9 mouse cellular contexts compared by ENCODE assay signal in genomic region chr7:96914031-96914430, GRCm38 (mm10). TPM values are rescaled to one million over a fixed set of nuclear protein-coding genes. Genes with fewer than 3 reads are reported as not detected.
A peak's percentile ranks its signal among the peaks of the same experiment; 100 is the strongest.
DNase-seq lines count a peak whose midpoint lies in the region; ATAC-seq and TF ChIP-seq lines count a peak whose summit lies in the region.
"Had no signal": no experiment of that assay in that cellular context is flagged by ENCODE, and none has a peak within 500 bp of the region (broad histone marks: within the 10 kb centered on the region; RNA-seq: fewer than 3 reads in every experiment).

No protein-coding gene starts in this region.

- ATAC-seq in liver, embryonic 13.5 days (ENCODE audit: low read depth): peak; percentile 53; the same call in 1 of the 2 replicates
- ATAC-seq in neural tube, embryonic 15.5 days (ENCODE audit: low FRiP score): peak; percentile 54; the same call in 1 of the 2 replicates

- TF ChIP-seq CTCF in heart, adult 2 months (IDR thresholded peaks at IDR 0.05): peak; percentile 93
- TF ChIP-seq CTCF in testis, adult 2 months (IDR thresholded peaks at IDR 0.05; ENCODE audit: control insufficient read depth, insufficient read depth, insufficient replicate concordance, low read depth, low read length): peak; percentile 96

- no peaks in the 10 kb centered on the region for H3K27me3 ChIP-seq in heart, adult 2 months (ENCODE audit: control insufficient read depth, insufficient read depth, low read length)
- 0 out of 2 replicates have a peak, but pooled peaks cover 3% of the 10 kb centered on the region for H3K27me3 ChIP-seq in liver, embryonic 13.5 days
- 0 out of 2 replicates have a peak, but pooled peaks cover 6% of the 10 kb centered on the region for H3K27me3 ChIP-seq in neural tube, embryonic 15.5 days (replicated peaks)
- no peaks in the 10 kb centered on the region for H3K27me3 ChIP-seq in testis, adult 2 months (ENCODE audit: control insufficient read depth, insufficient read depth, low read length)

- no peaks in the 10 kb centered on the region for H3K9me3 ChIP-seq in liver, embryonic 13.5 days (replicated peaks)
- H3K9me3 ChIP-seq in neural tube, embryonic 15.5 days (replicated peaks): no peaks in the 10 kb centered on the region
- H3K9me3 ChIP-seq: embryonic facial prominence, embryonic 15.5 days had no signal

- TF ChIP-seq POLR2A in heart, adult 2 months (IDR thresholded peaks at IDR 0.05; ENCODE audit: insufficient read depth, low read depth, low read length): no peak
- TF ChIP-seq POLR2A in testis, adult 2 months (IDR thresholded peaks at IDR 0.05; ENCODE audit: control insufficient read depth, low read depth, low read length): no peak

- H3K9ac ChIP-seq in heart, adult 2 months (ENCODE audit: low read depth, low read length): no peak overlapping the region
- no peak overlapping the region for H3K9ac ChIP-seq in liver, embryonic 13.5 days
- H3K9ac ChIP-seq in neural tube, embryonic 15.5 days (replicated peaks): no peak overlapping the region
- H3K9ac ChIP-seq: embryonic facial prominence, embryonic 15.5 days had no signal

- no peaks in the 10 kb centered on the region for H3K79me2 ChIP-seq in heart, adult 2 months (replicated peaks; ENCODE audit: control insufficient read depth, insufficient read depth, low read length)

- intact Hi-C loops in heart, adult 2 months (cut with DNase I): loop anchor here (1.0 to 10.0 kb wide), 2 partner anchors 395 to 1429 kb away; no protein-coding TSS in a partner anchor

- 3% methylated on average over 6 of the region's 6 CpGs for WGBS in heart, adult 2 months
- WGBS in liver, embryonic 13.5 days (ENCODE audit: insufficient replicate concordance): 8% methylated on average over 6 of the region's 6 CpGs
- 8% methylated on average over 6 of the region's 6 CpGs for WGBS in neural tube, embryonic 15.5 days

- H3K4me2 ChIP-seq in liver, embryonic 13.5 days: no peak overlapping the region
- no peak overlapping the region for H3K4me2 ChIP-seq in neural tube, embryonic 15.5 days
- H3K4me2 ChIP-seq: embryonic facial prominence, embryonic 15.5 days had no signal

- H3K4me3 ChIP-seq in heart, adult 2 months: no peak overlapping the region
- H3K4me3 ChIP-seq in liver, embryonic 13.5 days (replicated peaks): no peak overlapping the region
- H3K4me3 ChIP-seq in neural tube, embryonic 15.5 days (replicated peaks): no peak overlapping the region
- no peak overlapping the region for H3K4me3 ChIP-seq in testis, adult 2 months (ENCODE audit: control insufficient read depth, low read depth, low read length)
- H3K4me3 ChIP-seq: embryonic facial prominence, embryonic 15.5 days had no signal

- no peaks in the 10 kb centered on the region for H3K36me3 ChIP-seq in heart, adult 2 months (ENCODE audit: control insufficient read depth, insufficient read depth, low read length)
- H3K36me3 ChIP-seq in liver, embryonic 13.5 days: no peaks in the 10 kb centered on the region
- H3K36me3 ChIP-seq in neural tube, embryonic 15.5 days: no peaks in the 10 kb centered on the region
- no peaks in the 10 kb centered on the region for H3K36me3 ChIP-seq in testis, adult 2 months (ENCODE audit: control insufficient read depth, insufficient read depth, low read length)
- H3K36me3 ChIP-seq: embryonic facial prominence, embryonic 15.5 days had no signal

- peak; percentile 82 for DNase-seq in A20 (ENCODE audit: low read depth, low spot score)
- DNase-seq in adrenal gland, adult 8-10 months: peak; percentile 61
- peak; percentile 74 for DNase-seq in embryo, embryonic 11.5 days (ENCODE audit: low read depth, low spot score)
- peak; percentile 67 to 83 for DNase-seq in heart, adult 2 months
- peak; percentile 92 for DNase-seq in kidney, postnatal 10 days
- DNase-seq in liver, embryonic 13.5 days: peak; percentile 62

- 0 out of 2 replicates have a peak, but pooled peaks have one; percentile 28 for TF ChIP-seq EP300 in heart, adult 2 months (IDR thresholded peaks at IDR 0.05; ENCODE audit: insufficient read depth, low read depth, low read length)

- H3K4me1 ChIP-seq in heart, adult 2 months (ENCODE audit: control insufficient read depth, insufficient read depth, low read length): no peaks in the 10 kb centered on the region
- no peaks in the 10 kb centered on the region for H3K4me1 ChIP-seq in liver, embryonic 13.5 days (replicated peaks)
- peaks cover 3% of the 10 kb centered on the region; the same call in 1 of the 2 replicates for H3K4me1 ChIP-seq in neural tube, embryonic 15.5 days
- H3K4me1 ChIP-seq in testis, adult 2 months (ENCODE audit: control insufficient read depth, insufficient read depth, low read length): no peaks in the 10 kb centered on the region

- no peak overlapping the region for H3K27ac ChIP-seq in heart, adult 2 months
- no peak overlapping the region for H3K27ac ChIP-seq in liver, embryonic 13.5 days
- H3K27ac ChIP-seq in neural tube, embryonic 15.5 days (replicated peaks): no peak overlapping the region
- H3K27ac ChIP-seq in testis, adult 2 months (ENCODE audit: control insufficient read depth, insufficient read depth, low read depth, low read length): no peak overlapping the region
- H3K27ac ChIP-seq: embryonic facial prominence, embryonic 15.5 days had no signal

RNA-seq across cellular contexts. Expression of gene Nars2, which starts 37.3 kb away (rescaled TPM):
- total RNA-seq in adrenal gland, adult 8-10 months (2022): 10 to 100 TPM; 20.5 to 30.9 (median 24.3) TPM
- total RNA-seq in heart, adult 2 months (2021): 10 to 100 TPM; 17.5 to 18.9 TPM
- 4.1 and 9.1 TPM in 2 replicates for polyA plus RNA-seq in heart, adult 2 months (2012; rRNA removed)
- polyA plus RNA-seq in liver, embryonic 13.5 days (2015; fragmentation: Nextera tagmentation; extraction: Ambion mirVana): 18.7 and 18.9 TPM in 2 replicates
- 18.7 and 22.0 TPM in 2 replicates for polyA plus RNA-seq in neural tube, embryonic 15.5 days (2015; fragmentation: Nextera tagmentation; extraction: Ambion mirVana)
- 3.9 and 4.5 TPM in 2 replicates for polyA plus RNA-seq in testis, adult 2 months (2012; rRNA removed)
